Mouse (Mus musculus) heart, embryonic 10.5 days (tissue): ENCODE results near the gene Mst1r. TPM values are rescaled to one million over a fixed set of nuclear protein-coding genes. Genes with fewer than 3 reads are reported as not detected.
A peak's percentile ranks its signal among the peaks of the same experiment; 100 is the strongest.

Source experiments
- DNase-seq: peaks from one replicate; pipeline ENCODE4 v3.0.0-alpha.2; 2017; ENCODE audit warnings: low spot score
- H3K27ac ChIP-seq: fragments of 300-500 bp; sonication (generic); 2 replicates; pipeline ENCODE4 v1.5.1; 2016; ENCODE audit warnings: mild to moderate bottlenecking
- H3K27me3 ChIP-seq: fragments of 300-500 bp; sonication (generic); 2 replicates; pipeline ENCODE4 v1.6.1; 2016; ENCODE audit warnings: mild to moderate bottlenecking; ENCODE audit not compliant: poor library complexity, insufficient read depth, severe bottlenecking
- H3K36me3 ChIP-seq: fragments of 300-500 bp; sonication (generic); 2 replicates; pipeline ENCODE4 v1.6.1; 2016; ENCODE audit warnings: mild to moderate bottlenecking, moderate library complexity
- H3K4me1 ChIP-seq: fragments of 300-500 bp; sonication (generic); 2 replicates; pipeline ENCODE4 v1.6.1; 2016; ENCODE audit warnings: mild to moderate bottlenecking
- H3K4me3 ChIP-seq: fragments of 300-500 bp; sonication (generic); 2 replicates; pipeline ENCODE4 v1.5.1; 2016; ENCODE audit warnings: mild to moderate bottlenecking, moderate library complexity
- H3K9me3 ChIP-seq: fragments of 300-500 bp; sonication (generic); 2 replicates; pipeline ENCODE4 v1.6.1; 2016; ENCODE audit warnings: mild to moderate bottlenecking, moderate library complexity
- WGBS: fragments of 180-500 bp; shearing (Covaris S2); methylation state at CpG from one replicate; pipeline ENCODE4 v1.1.7; 2016; 5-methylcytosine and 5-hydroxymethylcytosine counted together
- polyA plus RNA-seq: library from polyadenylated mRNA; unstranded; fragments of >200 nt; fragmentation: Nextera tagmentation; extraction: Ambion mirVana; gene quantifications from 2 replicates; pipeline ENCODE4 v1.2.1, GENCODE M21; 2016

The Mst1r gene
- polyA plus RNA-seq, 1 experiment from 2014 or later, result 3.8 TPM

DNA sequence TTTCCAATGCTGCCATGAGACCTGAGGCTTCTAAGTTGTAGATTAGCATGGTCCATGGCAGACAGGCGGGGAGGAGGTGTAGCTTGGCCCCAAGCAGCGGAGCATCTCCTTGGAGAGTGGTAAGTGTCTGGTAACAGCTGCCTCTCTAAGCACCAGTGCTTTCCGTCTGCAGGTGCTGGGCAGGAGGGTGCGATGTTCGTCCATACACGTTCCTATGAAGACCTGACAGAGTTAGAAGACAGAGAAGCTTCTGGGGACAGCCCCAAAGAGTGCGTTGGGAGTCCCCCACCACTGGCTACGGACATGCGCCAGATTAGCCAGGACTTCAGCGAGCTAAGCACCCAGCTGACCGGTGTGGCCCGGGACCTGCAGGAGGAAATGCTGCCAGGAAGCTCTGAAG is 6.8 kb upstream of the Mst1r start:
- no peaks in the 10 kb centered on the region for H3K9me3 ChIP-seq
- H3K36me3 ChIP-seq, result peaks cover 24% of the 10 kb centered on the region
- H3K4me3 ChIP-seq, result no peak overlapping the region
- DNase-seq, result no peak
- H3K27me3 ChIP-seq, result peaks cover 52% of the 10 kb centered on the region
- 62% methylated on average over 12 of the region's 12 CpGs for WGBS
- H3K27ac ChIP-seq, result no peak overlapping the region
- H3K4me1 ChIP-seq, result peaks cover 15% of the 10 kb centered on the region

- WGBS, result 5% methylated on average over 44 of the region's 44 CpGs
- H3K27ac ChIP-seq, result peak overlapping the region; percentile 37
- peaks cover 52% of the 10 kb centered on the region for H3K27me3 ChIP-seq
- no peaks in the 10 kb centered on the region for H3K9me3 ChIP-seq
- DNase-seq, result no peak
- peaks cover 24% of the 10 kb centered on the region for H3K36me3 ChIP-seq
- peaks cover 18% of the 10 kb centered on the region for H3K4me1 ChIP-seq
- peak overlapping the region; percentile 58 for H3K4me3 ChIP-seq
Observed at GRCm38 (mm10) chr9:107900840-107901626, 5.6 kb upstream of the Mst1r start.

DNA sequence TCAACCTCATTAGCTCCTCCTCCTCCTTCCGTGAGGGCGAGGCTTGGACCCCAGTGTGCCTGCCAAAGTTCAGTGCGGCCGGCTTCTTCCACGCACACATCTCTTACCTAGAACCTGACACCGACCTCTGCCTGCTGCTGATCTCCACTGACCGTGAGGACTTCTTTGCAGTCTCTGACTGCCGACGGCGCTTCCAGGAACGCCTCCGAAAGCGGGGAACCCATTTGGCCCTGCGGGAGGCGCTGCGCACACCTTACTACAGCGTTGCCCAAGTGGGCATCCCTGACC is 5.1 kb upstream of the Mst1r start:
- 18% methylated on average over 17 of the region's 17 CpGs for WGBS
- H3K27me3 ChIP-seq, result peaks cover 52% of the 10 kb centered on the region
- H3K27ac ChIP-seq, result no peak overlapping the region
- H3K4me1 ChIP-seq, result peaks cover 24% of the 10 kb centered on the region
- DNase-seq, result no peak
- H3K9me3 ChIP-seq, result no peaks in the 10 kb centered on the region
- peaks cover 24% of the 10 kb centered on the region for H3K36me3 ChIP-seq
- peak overlapping the region; percentile 58 for H3K4me3 ChIP-seq

DNA sequence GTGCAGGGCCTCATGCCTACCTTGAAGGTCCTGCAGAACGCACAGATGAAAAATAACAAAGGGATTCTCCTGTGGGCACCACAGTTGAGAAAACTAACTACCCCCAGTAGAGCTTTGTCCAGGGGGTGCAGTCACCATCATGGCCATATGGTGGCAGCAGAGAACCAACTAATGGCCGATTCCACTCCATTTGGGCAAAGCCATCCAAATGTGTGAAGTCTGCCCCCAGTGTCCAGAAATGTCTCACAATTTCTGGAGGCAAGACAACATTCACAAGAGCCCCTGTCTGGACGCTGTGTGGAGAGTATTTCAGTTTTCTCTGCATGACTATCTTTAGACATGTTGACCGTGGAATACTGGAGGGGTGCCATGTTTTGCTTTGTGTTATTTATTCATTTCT is 1.9 kb upstream of the Mst1r start:
- no peak overlapping the region for H3K27ac ChIP-seq
- no peaks in the 10 kb centered on the region for H3K9me3 ChIP-seq
- H3K4me3 ChIP-seq, result no peak overlapping the region
- peaks cover 16% of the 10 kb centered on the region for H3K36me3 ChIP-seq
- peaks cover 50% of the 10 kb centered on the region for H3K4me1 ChIP-seq
- H3K27me3 ChIP-seq, result peaks cover 40% of the 10 kb centered on the region
- peak; percentile 94 for DNase-seq
- 10% methylated on average over 4 of the region's 4 CpGs for WGBS

DNA sequence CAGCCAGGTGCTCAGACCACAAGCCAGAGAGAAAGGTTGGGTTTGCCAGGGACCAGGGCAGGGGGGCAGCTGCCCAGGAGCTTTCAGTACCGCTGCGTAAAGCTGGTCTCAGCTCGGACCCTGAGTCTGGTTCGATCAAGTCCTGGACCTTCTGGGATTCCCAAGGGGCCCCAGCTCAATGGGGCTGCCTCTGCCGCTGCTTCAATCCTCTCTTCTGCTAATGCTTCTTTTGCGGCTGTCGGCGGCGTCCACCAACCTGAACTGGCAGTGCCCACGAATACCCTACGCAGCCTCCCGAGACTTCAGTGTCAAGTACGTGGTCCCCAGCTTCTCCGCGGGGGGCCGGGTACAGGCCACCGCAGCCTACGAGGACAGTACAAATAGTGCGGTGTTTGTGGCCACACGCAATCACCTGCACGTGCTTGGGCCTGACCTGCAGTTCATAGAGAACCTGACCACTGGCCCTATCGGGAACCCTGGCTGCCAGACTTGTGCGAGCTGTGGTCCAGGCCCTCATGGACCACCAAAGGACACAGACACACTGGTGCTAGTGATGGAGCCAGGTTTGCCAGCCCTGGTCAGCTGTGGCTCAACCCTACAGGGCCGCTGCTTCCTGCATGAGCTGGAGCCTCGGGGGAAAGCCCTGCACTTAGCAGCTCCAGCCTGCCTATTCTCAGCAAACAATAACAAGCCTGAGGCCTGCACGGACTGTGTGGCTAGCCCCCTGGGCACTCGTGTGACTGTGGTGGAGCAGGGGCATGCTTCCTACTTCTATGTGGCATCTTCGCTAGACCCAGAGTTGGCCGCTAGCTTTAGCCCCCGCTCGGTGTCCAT is 511 bp downstream of the Mst1r start:
- 0 out of 2 replicates have a peak, but pooled peaks cover 3% of the 10 kb centered on the region for H3K36me3 ChIP-seq
- H3K4me3 ChIP-seq, result peak overlapping the region; percentile 58
- DNase-seq, result peak; percentile 77
- 50% methylated on average over 31 of the region's 31 CpGs for WGBS
- no peaks in the 10 kb centered on the region for H3K9me3 ChIP-seq
- peaks cover 27% of the 10 kb centered on the region for H3K27me3 ChIP-seq
- H3K4me1 ChIP-seq, result peaks cover 35% of the 10 kb centered on the region
- H3K27ac ChIP-seq, result peak overlapping the region; percentile 83

GRCm38 (mm10) chr9:107907801-107908120 is 1.1 kb downstream of the Mst1r start:
- DNase-seq, result no peak
- H3K9me3 ChIP-seq, result no peaks in the 10 kb centered on the region
- peak overlapping the region; percentile 83 for H3K27ac ChIP-seq
- peaks cover 21% of the 10 kb centered on the region for H3K27me3 ChIP-seq
- H3K4me1 ChIP-seq, result peaks cover 35% of the 10 kb centered on the region
- WGBS, result 82% methylated on average over 14 of the region's 14 CpGs
- peak overlapping the region; percentile 58 for H3K4me3 ChIP-seq
- no peaks in the 10 kb centered on the region for H3K36me3 ChIP-seq

DNA sequence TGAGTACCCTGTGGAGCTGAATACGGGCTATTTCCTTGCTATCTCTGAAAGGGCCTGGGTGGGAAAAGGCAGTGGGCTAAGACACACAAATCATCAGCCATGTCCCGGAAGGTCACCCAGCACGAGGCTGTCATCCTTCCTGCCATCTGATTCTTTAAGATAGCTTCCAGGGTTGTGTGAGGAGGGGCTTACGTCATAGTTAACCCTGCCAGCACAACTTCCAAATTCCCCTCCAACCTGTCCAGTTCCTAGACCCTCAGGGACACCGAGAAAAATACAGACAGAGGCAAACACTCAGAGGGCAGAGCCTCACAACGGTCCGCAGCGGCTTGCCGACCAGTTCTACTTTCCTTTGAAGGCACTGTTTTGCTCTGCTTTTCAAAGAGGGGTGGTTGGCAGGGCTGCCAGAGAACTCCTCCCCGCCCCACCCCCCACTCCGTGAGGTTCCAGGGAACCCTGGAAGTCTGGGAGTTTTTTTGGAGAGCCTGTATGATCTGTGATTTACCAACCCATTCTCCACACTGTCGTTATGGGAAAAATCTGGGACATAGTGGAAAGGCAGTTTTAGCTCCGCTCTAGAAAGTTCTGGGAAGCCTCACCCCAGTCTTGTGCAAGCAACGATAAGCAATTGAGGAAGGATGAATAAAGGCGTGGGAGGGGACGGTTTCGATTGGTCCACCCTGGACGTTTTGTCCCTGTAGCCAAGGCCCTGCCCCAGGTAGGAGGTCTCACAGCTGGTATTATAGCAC is 1.9 kb downstream of the Mst1r start:
- Histone ChIP-seq H3K4me3 (peak overlapping the region; percentile 58), H3K9me3 (no peaks in the 10 kb centered on the region), H3K4me1 (peaks cover 42% of the 10 kb centered on the region), H3K36me3 (no peaks in the 10 kb centered on the region), H3K27ac (peak overlapping the region; percentile 83), H3K27me3 (peaks cover 16% of the 10 kb centered on the region)
- WGBS, result 32% methylated on average over 18 of the region's 18 CpGs
- DNase-seq, result no peak

- no peaks in the 10 kb centered on the region for H3K9me3 ChIP-seq
- H3K4me3 ChIP-seq, result no peak overlapping the region
- peaks cover 42% of the 10 kb centered on the region for H3K4me1 ChIP-seq
- DNase-seq, result no peak
- peaks cover 21% of the 10 kb centered on the region; the same call in 1 of the 2 replicates for H3K27me3 ChIP-seq
- 0 out of 2 replicates have a peak, but pooled peaks cover under 1% of the 10 kb centered on the region for H3K36me3 ChIP-seq
- 76% methylated on average over 15 of the region's 15 CpGs for WGBS
- H3K27ac ChIP-seq, result peak overlapping the region; percentile 36; the same call in 1 of the 2 replicates
Observed at GRCm38 (mm10) chr9:107910025-107910769, 3.5 kb downstream of the Mst1r start.

- no peak for DNase-seq
- H3K36me3 ChIP-seq, result 0 out of 2 replicates have a peak, but pooled peaks cover 4% of the 10 kb centered on the region
- H3K4me3 ChIP-seq, result no peak overlapping the region
- peaks cover 35% of the 10 kb centered on the region; the same call in 1 of the 2 replicates for H3K27me3 ChIP-seq
- no peaks in the 10 kb centered on the region for H3K9me3 ChIP-seq
- no peak overlapping the region for H3K27ac ChIP-seq
- H3K4me1 ChIP-seq, result peaks cover 28% of the 10 kb centered on the region
- 66% methylated on average over 16 of the region's 16 CpGs for WGBS
Observed at GRCm38 (mm10) chr9:107914764-107915420, 8.2 kb downstream of the Mst1r start.

DNA sequence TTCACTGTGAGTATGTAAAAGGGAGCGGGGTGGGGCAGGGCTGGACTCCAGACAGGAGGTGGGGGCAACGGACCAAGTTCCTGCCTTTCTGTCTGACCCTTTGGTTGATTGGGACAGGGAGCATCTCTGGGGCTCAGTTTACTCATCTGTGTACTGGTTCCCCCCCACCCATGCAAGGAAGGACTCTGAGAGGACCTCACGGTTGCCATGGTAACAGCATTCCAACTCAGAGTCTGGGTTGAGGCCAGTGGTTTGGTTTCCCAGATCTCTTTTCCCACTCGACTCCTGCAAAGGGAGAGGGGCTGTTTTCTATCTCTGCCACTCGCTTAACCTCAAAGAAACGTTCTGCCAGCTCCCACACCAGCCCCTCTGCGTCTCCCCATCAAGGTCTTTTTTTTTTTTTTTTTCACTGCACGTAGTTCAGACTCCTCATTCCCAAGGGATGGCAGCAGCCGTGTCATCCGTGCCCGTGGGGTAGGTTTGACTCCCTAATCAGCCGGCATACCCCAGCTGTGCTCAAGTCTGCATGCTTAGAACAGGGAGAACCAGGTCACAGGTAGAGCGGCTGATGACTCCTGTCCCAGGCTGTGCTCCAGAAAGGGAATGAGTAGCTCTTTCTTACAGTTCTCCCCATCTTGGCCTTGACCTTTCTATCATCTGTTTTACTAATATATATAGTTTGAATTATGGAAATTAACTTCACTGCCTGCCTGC is 11.4 kb downstream of the Mst1r start:
- Histone ChIP-seq H3K4me3 (no peak overlapping the region), H3K36me3 (0 out of 2 replicates have a peak, but pooled peaks cover 4% of the 10 kb centered on the region), H3K4me1 (peaks cover 32% of the 10 kb centered on the region), H3K27ac (no peak overlapping the region), H3K27me3 (peaks cover 35% of the 10 kb centered on the region; the same call in 1 of the 2 replicates), H3K9me3 (no peaks in the 10 kb centered on the region)
- WGBS, result 30% methylated on average over 13 of the region's 13 CpGs
- no peak for DNase-seq

GRCm38 (mm10) chr9:107918884-107919283 is 12.2 kb downstream of the Mst1r start:
- Histone ChIP-seq H3K4me3 (no peak overlapping the region), H3K27me3 (peaks cover 35% of the 10 kb centered on the region; the same call in 1 of the 2 replicates), H3K4me1 (peaks cover 35% of the 10 kb centered on the region), H3K27ac (no peak overlapping the region), H3K36me3 (0 out of 2 replicates have a peak, but pooled peaks cover 4% of the 10 kb centered on the region), H3K9me3 (no peaks in the 10 kb centered on the region)
- no peak for DNase-seq
- 76% methylated on average over 6 of the region's 6 CpGs for WGBS
